Mouse (Mus musculus) brain, adult 2 months (tissue): ENCODE data around the gene Trmt1l.

Experiments
- DNase-seq: peaks from one replicate; pipeline ENCODE4 v3.0.0; 2011; ENCODE audit warnings: low read depth, low spot score

The Trmt1l gene

DNA sequence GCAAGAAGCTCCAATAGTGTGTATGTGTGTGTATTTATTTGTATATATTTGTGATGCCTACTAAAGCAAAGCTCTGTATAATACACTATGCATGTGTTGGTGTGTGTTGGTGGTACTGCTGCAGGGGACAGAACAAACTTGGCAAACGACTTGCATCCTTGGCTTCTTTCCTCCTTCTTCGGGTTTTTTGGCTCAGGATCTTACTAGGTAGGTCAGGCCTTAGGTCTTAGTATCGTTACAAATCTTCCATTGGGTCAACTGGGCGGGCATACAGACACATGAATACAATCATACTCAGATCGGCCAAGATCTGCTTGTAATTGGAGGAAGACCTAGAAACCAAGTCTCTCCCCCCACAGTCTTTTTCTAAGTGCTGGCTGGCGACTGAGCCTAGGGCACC is 66.4 kb downstream of the Trmt1l start:
- peak; percentile 12 for DNase-seq

DNA sequence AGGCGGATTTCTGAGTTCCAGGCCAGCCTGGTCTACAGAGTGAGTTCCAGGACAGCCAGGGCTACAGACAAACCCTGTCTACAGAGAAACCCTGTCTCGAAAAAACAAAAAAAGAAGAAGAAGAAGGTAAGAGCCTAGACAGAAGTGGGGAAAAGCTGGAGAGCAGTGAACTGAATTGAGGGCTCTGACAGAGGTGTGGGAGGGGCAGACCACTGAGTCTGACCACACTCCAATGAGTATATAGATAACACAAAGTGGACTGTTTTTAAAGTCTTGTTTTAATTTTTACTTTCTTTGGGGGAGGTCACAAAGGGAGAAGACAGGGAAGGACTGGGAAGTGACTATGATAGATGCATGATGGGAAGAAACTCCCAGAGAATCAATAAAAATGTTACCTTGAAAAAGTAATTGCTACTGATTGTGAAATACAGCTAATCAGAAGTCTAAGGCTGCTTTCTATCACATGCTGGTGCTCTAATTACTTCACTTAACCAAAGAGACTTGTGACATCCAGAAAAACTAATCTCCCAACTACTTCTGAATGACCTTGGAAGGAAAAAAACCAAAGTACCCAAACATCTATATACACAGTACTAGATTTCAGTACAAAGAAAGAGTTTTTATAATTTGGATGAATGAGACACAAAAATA is 67.4 kb downstream of the Trmt1l start:
- no peak for DNase-seq

DNA sequence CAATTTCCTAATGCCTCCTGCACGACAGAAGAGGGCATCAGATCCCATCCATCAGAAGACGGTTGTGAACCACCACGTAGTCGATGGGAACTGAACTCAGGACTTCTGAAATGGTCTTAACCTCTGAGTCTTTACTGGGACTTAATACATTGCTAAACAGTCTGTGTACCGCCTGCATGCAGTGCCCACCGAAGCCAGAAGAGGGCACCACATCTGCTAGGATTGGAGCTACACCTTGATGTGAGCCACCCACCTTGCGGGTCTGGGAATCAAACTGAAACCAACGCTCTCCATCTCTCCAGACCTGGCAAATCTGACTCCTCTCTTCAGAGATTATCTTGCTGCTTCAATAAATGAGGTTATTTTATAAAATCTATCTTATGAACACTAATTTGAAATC is 68.7 kb downstream of the Trmt1l start:
- no peak for DNase-seq

DNA sequence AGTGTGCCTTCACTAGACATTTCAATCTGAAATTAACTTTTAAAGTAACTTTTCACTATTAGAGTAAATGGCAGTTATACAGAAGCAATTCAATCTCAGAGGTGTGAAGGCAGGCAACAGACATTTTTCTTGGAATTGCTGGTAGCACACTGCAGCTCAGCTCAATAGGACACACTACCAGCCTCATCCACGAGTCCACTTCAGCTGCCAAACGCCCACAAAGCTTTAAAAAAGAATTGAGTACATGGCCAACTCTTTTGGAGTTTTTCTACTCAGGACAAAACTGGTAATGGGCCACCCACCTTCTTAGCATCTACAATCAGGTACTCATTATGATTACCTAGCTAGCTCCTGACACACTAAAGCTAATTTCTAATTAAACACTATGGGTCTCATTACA is 69.6 kb downstream of the Trmt1l start:
- DNase-seq: peak; percentile 53

DNA sequence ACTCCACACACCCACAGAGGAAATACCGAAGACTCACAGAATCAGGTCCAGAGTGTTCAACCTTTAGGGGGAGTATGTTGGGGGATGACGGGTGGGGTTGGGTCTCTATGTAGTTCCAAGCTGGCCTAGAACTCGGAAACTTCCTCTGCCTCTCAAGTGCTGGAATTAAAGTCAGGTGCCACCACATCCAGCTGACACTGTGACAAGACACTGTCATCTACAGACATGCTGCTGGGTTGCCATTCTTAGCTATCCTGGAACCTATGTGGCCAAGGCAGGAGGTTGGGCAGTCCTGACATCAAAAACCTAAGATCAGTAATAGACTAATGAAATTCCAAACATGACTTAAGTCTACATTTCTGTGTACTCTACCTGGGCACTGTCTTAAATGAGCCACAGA is 70.0 kb downstream of the Trmt1l start:
- no peak for DNase-seq

DNA sequence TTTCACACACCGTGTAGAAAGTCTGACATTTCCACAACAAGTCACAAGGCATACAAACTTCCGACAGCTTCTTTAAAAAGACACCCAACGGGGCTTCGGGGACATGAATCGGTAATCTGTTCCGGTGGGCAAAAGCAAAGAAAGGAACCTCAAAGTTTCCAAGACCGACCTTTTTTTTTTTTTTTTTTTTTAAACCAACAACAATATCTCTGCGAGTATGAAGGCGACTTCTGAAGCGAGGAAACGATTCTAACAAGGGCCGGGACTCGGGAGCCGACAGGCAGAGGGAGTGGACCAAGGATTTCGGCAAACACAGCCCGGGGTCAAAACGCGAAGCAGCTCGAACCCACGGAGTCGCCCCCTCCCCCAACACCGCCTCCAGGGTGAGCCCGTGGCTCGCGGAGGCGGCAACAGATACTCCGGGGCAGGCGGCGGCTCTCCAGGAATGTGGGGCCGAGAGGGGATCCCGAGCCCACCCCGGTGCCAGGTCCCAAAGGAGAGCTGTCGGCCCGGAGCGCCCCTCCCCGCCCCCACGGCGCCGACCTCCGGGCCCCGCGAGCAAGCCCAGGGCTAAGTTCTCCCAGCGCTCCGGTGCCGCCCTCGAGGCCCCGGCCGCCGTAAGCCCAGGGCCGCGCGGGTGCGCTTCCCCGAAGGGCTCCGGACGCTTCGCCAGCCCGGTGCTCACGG is 71.6 kb downstream of the Trmt1l start:
- peak; percentile 28 for DNase-seq

DNA sequence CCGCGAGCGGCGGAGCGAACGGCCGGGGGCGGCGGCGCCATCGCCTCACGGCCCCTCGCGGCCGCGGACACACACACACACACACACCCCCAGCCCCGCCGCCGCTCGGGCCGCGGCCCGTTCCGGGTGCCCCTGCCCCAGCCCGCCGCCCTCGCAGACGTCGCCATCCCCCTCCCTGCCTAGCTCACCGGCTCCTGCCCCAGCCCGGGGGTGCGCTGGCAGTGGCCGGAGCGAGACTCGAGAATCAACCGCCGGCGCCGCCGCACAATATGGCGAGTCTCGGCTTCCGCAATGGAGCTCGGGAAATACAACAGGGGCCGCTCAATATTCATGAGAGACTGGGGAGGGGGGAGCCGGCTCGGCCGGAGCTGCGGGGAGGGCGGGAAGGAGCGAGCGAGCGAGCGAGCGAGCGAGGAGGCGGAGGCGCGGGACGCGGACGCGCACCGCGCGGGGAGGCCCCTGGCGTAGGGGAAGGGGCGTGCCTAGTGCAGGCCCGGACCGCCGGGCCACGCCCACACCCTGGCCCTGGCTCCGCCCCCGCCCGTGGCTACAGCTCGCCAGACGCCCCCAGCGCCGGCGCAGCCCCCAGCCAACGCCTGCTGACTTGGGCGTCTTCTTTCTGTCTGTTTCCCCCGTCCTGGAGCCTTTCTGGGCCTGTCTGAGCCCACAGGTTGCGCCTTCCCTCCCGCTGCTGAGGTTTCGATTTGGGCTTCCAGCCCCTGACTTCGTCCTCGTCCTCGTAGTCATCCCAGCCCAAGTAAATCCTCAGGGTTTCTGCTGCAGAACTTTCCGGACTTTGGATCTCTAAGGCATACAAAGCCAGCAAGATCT is 72.4 kb downstream of the Trmt1l start, which contains the start of gene Rnf2:
TSS of gene Rnf2 (minus strand) at position 425 of the 831 bp plus-strand sequence.
- DNase-seq: peak; percentile 97
